ENCODE assay signal across 8 mouse cellular contexts in the genomic region with DNA sequence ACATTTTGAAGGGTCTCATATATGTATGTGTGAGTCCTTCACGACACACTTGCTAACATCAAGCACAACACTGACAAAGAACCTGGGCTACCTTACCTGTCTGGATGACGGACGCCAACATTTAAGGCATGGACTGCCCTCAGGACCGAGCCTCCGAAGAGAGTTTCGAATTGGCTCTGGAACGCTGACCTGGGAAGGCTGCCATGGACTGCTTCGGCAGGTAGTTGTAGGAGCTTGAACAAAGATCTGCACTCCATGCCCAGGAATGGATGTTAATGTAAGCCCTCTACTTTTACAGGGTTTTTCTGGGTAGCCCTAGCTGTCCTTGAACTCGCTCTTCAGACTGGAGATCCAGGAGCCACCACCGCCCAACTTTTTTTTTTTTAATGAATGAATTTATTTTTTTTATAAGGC. TPM values are rescaled to one million over a fixed set of nuclear protein-coding genes. Genes with fewer than 3 reads are reported as not detected.
DNase-seq lines count a peak whose midpoint lies in the region; ATAC-seq and TF ChIP-seq lines count a peak whose summit lies in the region.

No protein-coding gene starts in this region.

- TF ChIP-seq CTCF in cerebellum, adult 2 months (IDR thresholded peaks at IDR 0.05; ENCODE audit: borderline replicate concordance, insufficient read depth, low read depth, low read length), result no peak
- TF ChIP-seq CTCF in E14TG2a.4 (conservative IDR thresholded peaks at IDR 0.05; ENCODE audit: low read length), result no peak

- peak overlapping the region; percentile 31 for H3K9ac ChIP-seq in embryonic facial prominence, embryonic 15.5 days
- H3K9ac ChIP-seq in kidney, embryonic 14.5 days (ENCODE audit: low read depth, low read length), result peak overlapping the region; percentile 42; the same call in 1 of the 2 replicates
- H3K9ac ChIP-seq in midbrain, embryonic 13.5 days (replicated peaks), result no peak overlapping the region; the same call in 1 of the 2 replicates

- no peaks in the 10 kb centered on the region for H3K36me3 ChIP-seq in E14TG2a.4 (ENCODE audit: insufficient read depth, low read length)
- H3K36me3 ChIP-seq in embryonic facial prominence, embryonic 15.5 days, result no peaks in the 10 kb centered on the region
- H3K36me3 ChIP-seq in kidney, embryonic 14.5 days (ENCODE audit: control insufficient read depth, insufficient read depth, low read length), result no peaks in the 10 kb centered on the region
- H3K36me3 ChIP-seq in midbrain, embryonic 13.5 days, result no peaks in the 10 kb centered on the region

- peak overlapping the region; percentile 54 for H3K4me3 ChIP-seq in cerebellum, adult 2 months (replicated peaks; ENCODE audit: insufficient read depth, low read depth, low read length)
- peak overlapping the region; percentile 81 for H3K4me3 ChIP-seq in E14TG2a.4 (replicated peaks; ENCODE audit: low read length)
- peak overlapping the region; percentile 56 for H3K4me3 ChIP-seq in embryonic facial prominence, embryonic 15.5 days (replicated peaks)
- peak overlapping the region; percentile 63 for H3K4me3 ChIP-seq in kidney, embryonic 14.5 days (ENCODE audit: low read length)
- peak overlapping the region; percentile 56 for H3K4me3 ChIP-seq in midbrain, embryonic 13.5 days (replicated peaks)

- DNase-seq in cerebellum, adult 2 months, result peak; percentile 23 to 25
- DNase-seq in cerebellum, postnatal 4 days (ENCODE audit: low spot score in 2 of 2), result no peak
- no peak for DNase-seq in layer of hippocampus, postnatal 25 days (ENCODE audit: extremely low spot score in 1 of 2, low spot score in 1 of 2)
- no peak for DNase-seq in right cerebral cortex, postnatal 4 days

- no peak for ATAC-seq in embryonic facial prominence, embryonic 15.5 days (ENCODE audit: insufficient number of reproducible peaks, low FRiP score, low TSS enrichment, low read depth)
- ATAC-seq in kidney, embryonic 14.5 days (ENCODE audit: low FRiP score, low TSS enrichment), result peak; percentile 51; the same call in 1 of the 2 replicates
- ATAC-seq in midbrain, embryonic 13.5 days, result no peak

- H3K27me3 ChIP-seq in cerebellum, adult 2 months (ENCODE audit: control insufficient read depth, insufficient read depth, low read length), result no peaks in the 10 kb centered on the region
- no peaks in the 10 kb centered on the region for H3K27me3 ChIP-seq in E14TG2a.4 (ENCODE audit: insufficient read depth, low read length)
- H3K27me3 ChIP-seq in embryonic facial prominence, embryonic 15.5 days, result no peaks in the 10 kb centered on the region
- no peaks in the 10 kb centered on the region for H3K27me3 ChIP-seq in kidney, embryonic 14.5 days (ENCODE audit: control insufficient read depth, insufficient read depth, low read length)
- H3K27me3 ChIP-seq in midbrain, embryonic 13.5 days, result peaks cover 5% of the 10 kb centered on the region

- peak overlapping the region; percentile 73 for H3K4me2 ChIP-seq in embryonic facial prominence, embryonic 15.5 days (replicated peaks)
- peak overlapping the region; percentile 67 for H3K4me2 ChIP-seq in kidney, embryonic 14.5 days (replicated peaks; ENCODE audit: low read depth, low read length)
- H3K4me2 ChIP-seq in midbrain, embryonic 13.5 days (replicated peaks), result peak overlapping the region; percentile 56

- H3K9me3 ChIP-seq in E14TG2a.4 (ENCODE audit: low read length), result peaks cover 2% of the 10 kb centered on the region; the same call in 1 of the 2 replicates
- H3K9me3 ChIP-seq in embryonic facial prominence, embryonic 15.5 days (replicated peaks), result no peaks in the 10 kb centered on the region
- H3K9me3 ChIP-seq in kidney, embryonic 14.5 days (ENCODE audit: control insufficient read depth, low read length), result no peaks in the 10 kb centered on the region
- H3K9me3 ChIP-seq in midbrain, embryonic 13.5 days, result no peaks in the 10 kb centered on the region

- WGBS in cerebellum, adult 2 months, result 10% methylated on average over 10 of the region's 10 CpGs
- WGBS in embryonic facial prominence, embryonic 15.5 days, result under 1% methylated on average over 10 of the region's 10 CpGs
- 1% methylated on average over 10 of the region's 10 CpGs for WGBS in kidney, embryonic 14.5 days
- WGBS in midbrain, embryonic 13.5 days, result 3% methylated on average over 10 of the region's 10 CpGs

- no peaks in the 10 kb centered on the region for H3K4me1 ChIP-seq in cerebellum, adult 2 months (ENCODE audit: control insufficient read depth, insufficient read depth, low read length)
- peaks cover 69% of the 10 kb centered on the region for H3K4me1 ChIP-seq in E14TG2a.4 (replicated peaks; ENCODE audit: low read depth, low read length)
- H3K4me1 ChIP-seq in embryonic facial prominence, embryonic 15.5 days, result 0 out of 2 replicates have a peak, but pooled peaks cover 7% of the 10 kb centered on the region
- no peaks in the 10 kb centered on the region for H3K4me1 ChIP-seq in kidney, embryonic 14.5 days (ENCODE audit: control insufficient read depth, insufficient read depth, low read length)
- H3K4me1 ChIP-seq in midbrain, embryonic 13.5 days (replicated peaks), result peaks cover 10% of the 10 kb centered on the region

- no peak for TF ChIP-seq POLR2A in cerebellum, adult 2 months (IDR thresholded peaks at IDR 0.05; ENCODE audit: borderline replicate concordance, insufficient read depth, low read length)

- H3K27ac ChIP-seq in cerebellum, adult 2 months (ENCODE audit: insufficient read depth, low read length), result no peak overlapping the region
- no peak overlapping the region for H3K27ac ChIP-seq in embryonic facial prominence, embryonic 15.5 days (replicated peaks)
- H3K27ac ChIP-seq in kidney, embryonic 14.5 days (ENCODE audit: low read depth, low read length), result no peak overlapping the region
- no peak overlapping the region for H3K27ac ChIP-seq in midbrain, embryonic 13.5 days

RNA-seq across cellular contexts. Expression of gene Trim27, which starts 44.0 kb away (rescaled TPM):
- polyA plus RNA-seq in cerebellum, adult 2 months (2012; rRNA removed), result 27.0 and 28.9 TPM in 2 replicates
- polyA plus RNA-seq in embryonic facial prominence, embryonic 15.5 days (2015; fragmentation: Nextera tagmentation; extraction: Ambion mirVana), result 122 and 125 TPM in 2 replicates
- polyA plus RNA-seq in kidney, embryonic 14.5 days (2014; fragmentation: Nextera tagmentation; extraction: Ambion mirVana), result 145 and 164 TPM in 2 replicates
- polyA plus RNA-seq in midbrain, embryonic 13.5 days (2015; fragmentation: Nextera tagmentation; extraction: Ambion mirVana), result 87.2 and 95.5 TPM in 2 replicates
- 10 to 100 TPM; 37.8 to 42.2 TPM for total RNA-seq in layer of hippocampus, postnatal 25 days (2021)

Comparison
In these comparisons a context has a peak if more than half of its experiments do, and no peak if none do; other contexts are left out.
1. DNase-seq: peak in cerebellum, adult 2 months (2 of 2); none in cerebellum, postnatal 4 days (0 of 2), layer of hippocampus, postnatal 25 days (0 of 2) and right cerebral cortex, postnatal 4 days (single experiment).
2. Peak in every context shown above with its lines, with median percentiles within 50 percentile points of each other: H3K4me3 ChIP-seq and H3K4me2 ChIP-seq.